Comparison of ENCODE assay signal across 15 mouse cellular contexts in the genomic region with DNA sequence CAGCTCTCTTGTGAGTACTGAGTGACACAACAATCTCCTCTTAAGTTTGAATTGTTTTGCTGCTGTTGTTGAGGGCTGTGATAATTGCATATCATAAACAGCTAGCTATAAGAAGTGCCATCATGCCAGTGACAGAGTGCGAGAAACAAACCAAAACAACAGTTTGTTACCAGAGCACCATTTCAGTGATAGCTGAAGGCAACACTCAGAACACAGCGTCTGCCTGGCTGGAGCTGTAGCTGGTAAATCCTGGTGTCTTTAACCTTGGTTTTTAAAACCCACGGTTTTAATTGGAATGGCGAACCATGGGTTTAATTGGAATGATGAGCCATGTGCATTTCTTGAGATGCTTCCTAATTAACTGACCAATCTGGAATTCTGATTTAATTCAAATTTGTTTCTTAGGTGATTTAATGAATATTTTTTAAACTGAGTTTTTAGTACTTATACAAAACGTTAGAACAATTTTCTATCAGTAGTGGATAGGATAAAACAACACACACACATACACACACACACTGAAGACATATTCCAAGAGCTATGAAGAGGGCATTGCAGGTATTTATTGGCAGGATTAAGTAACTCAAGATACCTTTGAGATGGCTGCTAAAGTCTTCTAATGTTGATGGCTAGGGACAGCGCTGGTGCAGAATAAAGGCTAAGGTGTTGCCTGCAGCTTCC.
DNase-seq lines count a peak whose midpoint lies in the region; ATAC-seq lines count a peak whose summit lies in the region.
"Had no signal": no experiment of that assay in that cellular context is flagged by ENCODE, and none has a peak within 500 bp of the region (broad histone marks: within the 10 kb centered on the region; RNA-seq: fewer than 3 reads in every experiment).

No protein-coding gene starts in this region.

- DNase-seq in limb, embryonic 10.5 days (ENCODE audit: low spot score) = no peak
- peak; percentile 76 for DNase-seq in forebrain, embryonic 14.5 days (ENCODE audit: low spot score)
- DNase-seq in retina, embryonic 14.5 days (ENCODE audit: low spot score) = peak; percentile 40
- no peak for DNase-seq in adipocyte (ENCODE audit: low spot score)
- no peak for DNase-seq in cerebellum, adult 18-20 months
- DNase-seq in heart, adult 8-10 months (ENCODE audit: low spot score) = no peak
- DNase-seq: kidney, adult 18-20 months; kidney, postnatal 25 days; lung, adult 18-20 months had no signal

- H3K4me2 ChIP-seq in limb, embryonic 13.5 days (replicated peaks) = 0 out of 2 replicates have a peak overlapping the region, but pooled peaks have one; percentile 19
- peak overlapping the region; percentile 32 for H3K4me2 ChIP-seq in forebrain, embryonic 14.5 days (ENCODE audit: low read length)
- H3K4me2 ChIP-seq in midbrain, embryonic 12.5 days (replicated peaks) = no peak overlapping the region
- H3K4me2 ChIP-seq: heart, embryonic 11.5 days; limb, embryonic 15.5 days had no signal

- WGBS in limb, embryonic 13.5 days = 67% methylated on average over 6 of the region's 6 CpGs
- 79% methylated on average over 6 of the region's 6 CpGs for WGBS in limb, embryonic 10.5 days
- WGBS in forebrain, embryonic 14.5 days = 13% methylated on average over 6 of the region's 6 CpGs
- WGBS in midbrain, embryonic 12.5 days = 81% methylated on average over 6 of the region's 6 CpGs

- H3K27me3 ChIP-seq in limb, embryonic 13.5 days = no peaks in the 10 kb centered on the region
- no peaks in the 10 kb centered on the region for H3K27me3 ChIP-seq in limb, embryonic 10.5 days (ENCODE audit: low read depth, poor library complexity, severe bottlenecking)
- no peaks in the 10 kb centered on the region for H3K27me3 ChIP-seq in forebrain, embryonic 14.5 days (replicated peaks; ENCODE audit: control insufficient read depth, insufficient read depth, low read length)
- no peaks in the 10 kb centered on the region for H3K27me3 ChIP-seq in midbrain, embryonic 12.5 days
- H3K27me3 ChIP-seq: limb, embryonic 15.5 days had no signal

- no peaks in the 10 kb centered on the region for H3K4me1 ChIP-seq in limb, embryonic 13.5 days
- no peaks in the 10 kb centered on the region for H3K4me1 ChIP-seq in limb, embryonic 10.5 days
- peaks cover 21% of the 10 kb centered on the region for H3K4me1 ChIP-seq in forebrain, embryonic 14.5 days (ENCODE audit: control insufficient read depth, insufficient read depth, low read length)
- H3K4me1 ChIP-seq in midbrain, embryonic 12.5 days = peaks cover 9% of the 10 kb centered on the region; the same call in 1 of the 2 replicates
- H3K4me1 ChIP-seq: embryonic facial prominence, embryonic 10.5 days; limb, embryonic 15.5 days had no signal

- ATAC-seq in limb, embryonic 13.5 days (ENCODE audit: low FRiP score, low read depth) = no peak
- ATAC-seq in forebrain, embryonic 14.5 days = peak; percentile 60
- ATAC-seq in midbrain, embryonic 12.5 days (ENCODE audit: low FRiP score, low read depth) = peak; percentile 36; the same call in 1 of the 2 replicates

- no peak overlapping the region for H3K27ac ChIP-seq in limb, embryonic 13.5 days
- H3K27ac ChIP-seq in limb, embryonic 10.5 days = no peak overlapping the region
- peak overlapping the region; percentile 65 for H3K27ac ChIP-seq in forebrain, embryonic 14.5 days (ENCODE audit: low read depth, low read length)
- H3K27ac ChIP-seq in midbrain, embryonic 12.5 days (replicated peaks) = 0 out of 2 replicates have a peak overlapping the region, but pooled peaks have one; percentile 20
- H3K27ac ChIP-seq: embryonic facial prominence, embryonic 10.5 days; limb, embryonic 15.5 days had no signal

- H3K9ac ChIP-seq in limb, embryonic 13.5 days = no peak overlapping the region
- H3K9ac ChIP-seq in forebrain, embryonic 14.5 days (ENCODE audit: low read length) = no peak overlapping the region; the same call in 1 of the 2 replicates
- H3K9ac ChIP-seq in midbrain, embryonic 12.5 days (replicated peaks) = no peak overlapping the region
- H3K9ac ChIP-seq: limb, embryonic 15.5 days had no signal

- no peaks in the 10 kb centered on the region for H3K9me3 ChIP-seq in limb, embryonic 13.5 days
- H3K9me3 ChIP-seq in limb, embryonic 10.5 days (replicated peaks) = no peaks in the 10 kb centered on the region
- H3K9me3 ChIP-seq in forebrain, embryonic 14.5 days (replicated peaks; ENCODE audit: control insufficient read depth, low read length) = no peaks in the 10 kb centered on the region
- H3K9me3 ChIP-seq in midbrain, embryonic 12.5 days = no peaks in the 10 kb centered on the region
- H3K9me3 ChIP-seq: embryonic facial prominence, embryonic 10.5 days; limb, embryonic 15.5 days had no signal

- H3K4me3 ChIP-seq in limb, embryonic 13.5 days = no peak overlapping the region
- H3K4me3 ChIP-seq in limb, embryonic 10.5 days = no peak overlapping the region
- no peak overlapping the region for H3K4me3 ChIP-seq in forebrain, embryonic 14.5 days (ENCODE audit: low read depth, low read length)
- no peak overlapping the region for H3K4me3 ChIP-seq in midbrain, embryonic 12.5 days
- H3K4me3 ChIP-seq: embryonic facial prominence, embryonic 10.5 days; limb, embryonic 15.5 days; myocyte had no signal

- H3K36me3 ChIP-seq in limb, embryonic 13.5 days = no peaks in the 10 kb centered on the region
- H3K36me3 ChIP-seq in limb, embryonic 10.5 days = no peaks in the 10 kb centered on the region
- no peaks in the 10 kb centered on the region for H3K36me3 ChIP-seq in forebrain, embryonic 14.5 days (ENCODE audit: control insufficient read depth, insufficient read depth, low read length)
- H3K36me3 ChIP-seq in midbrain, embryonic 12.5 days = no peaks in the 10 kb centered on the region
- H3K36me3 ChIP-seq: embryonic facial prominence, embryonic 10.5 days; limb, embryonic 15.5 days had no signal

Comparison
In these comparisons a context has a peak if more than half of its experiments do, and no peak if none do; other contexts are left out.
1. H3K27ac ChIP-seq: peak in forebrain, embryonic 14.5 days (single experiment) and midbrain, embryonic 12.5 days (single experiment); none in limb, embryonic 13.5 days (single experiment) and limb, embryonic 10.5 days (single experiment).
2. DNase-seq: peak in forebrain, embryonic 14.5 days (single experiment) and retina, embryonic 14.5 days (single experiment); none in limb, embryonic 10.5 days (single experiment), adipocyte (single experiment), cerebellum, adult 18-20 months (0 of 2) and heart, adult 8-10 months (single experiment).